Mouse (Mus musculus) lung, embryonic 15.5 days (tissue): ENCODE results near the gene Uqcr11. TPM values are rescaled to one million over a fixed set of nuclear protein-coding genes. Genes with fewer than 3 reads are reported as not detected.

Source experiments
- ATAC-seq: fragments of 200-750 bp; cut with Nextera tagmentation; 2 replicates; pipeline ENCODE4 v1.8.0; 2017; ENCODE audit warnings: moderate number of reproducible peaks, borderline replicate concordance; ENCODE audit not compliant: low FRiP score, low TSS enrichment; ENCODE audit errors: extremely low read depth
- H3K27ac ChIP-seq: fragments of 300-500 bp; sonication (generic); 2 replicates; pipeline ENCODE4 v1.5.1; 2015; ENCODE audit warnings: moderate library complexity, mild to moderate bottlenecking, inconsistent platforms
- H3K27me3 ChIP-seq: fragments of 300-500 bp; sonication (generic); 2 replicates; pipeline ENCODE4 v1.6.1; 2015; ENCODE audit warnings: inconsistent platforms
- H3K36me3 ChIP-seq: fragments of 300-500 bp; sonication (generic); 2 replicates; pipeline ENCODE4 v1.6.1; 2015; ENCODE audit warnings: inconsistent platforms
- H3K4me1 ChIP-seq: fragments of 300-500 bp; sonication (generic); 2 replicates; pipeline ENCODE4 v1.6.1; 2015; ENCODE audit warnings: inconsistent platforms
- H3K4me2 ChIP-seq: fragments of 300-500 bp; sonication (generic); 2 replicates; pipeline ENCODE4 v1.6.1; 2015; ENCODE audit warnings: inconsistent platforms, mild to moderate bottlenecking, moderate library complexity
- H3K4me3 ChIP-seq: fragments of 300-500 bp; sonication (generic); 2 replicates; pipeline ENCODE4 v1.5.1; 2015; ENCODE audit warnings: mild to moderate bottlenecking, inconsistent platforms
- H3K9ac ChIP-seq: fragments of 300-500 bp; sonication (generic); 2 replicates; pipeline ENCODE4 v1.6.1; 2015; ENCODE audit warnings: inconsistent platforms
- H3K9me3 ChIP-seq: fragments of 300-500 bp; sonication (generic); 2 replicates; pipeline ENCODE4 v1.6.1; 2016; ENCODE audit warnings: inconsistent platforms
- WGBS: fragments of 180-500 bp; shearing (Covaris S2); methylation state at CpG from one replicate; pipeline ENCODE4 v1.1.7; 2015; 5-methylcytosine and 5-hydroxymethylcytosine counted together
- microRNA-seq: library from miRNA; unstranded; fragments of <30 nt; microRNA quantifications from one replicate; pipeline ENCODE4, GENCODE M21; 2016
- polyA plus RNA-seq: library from polyadenylated mRNA; unstranded; fragments of >200 nt; fragmentation: Nextera tagmentation; extraction: Ambion mirVana; gene quantifications from 2 replicates; pipeline ENCODE4 v1.2.1, GENCODE M21; 2015

Gene Uqcr11
- polyA plus RNA-seq, 1 experiment from 2014 or later = 628 TPM

DNA sequence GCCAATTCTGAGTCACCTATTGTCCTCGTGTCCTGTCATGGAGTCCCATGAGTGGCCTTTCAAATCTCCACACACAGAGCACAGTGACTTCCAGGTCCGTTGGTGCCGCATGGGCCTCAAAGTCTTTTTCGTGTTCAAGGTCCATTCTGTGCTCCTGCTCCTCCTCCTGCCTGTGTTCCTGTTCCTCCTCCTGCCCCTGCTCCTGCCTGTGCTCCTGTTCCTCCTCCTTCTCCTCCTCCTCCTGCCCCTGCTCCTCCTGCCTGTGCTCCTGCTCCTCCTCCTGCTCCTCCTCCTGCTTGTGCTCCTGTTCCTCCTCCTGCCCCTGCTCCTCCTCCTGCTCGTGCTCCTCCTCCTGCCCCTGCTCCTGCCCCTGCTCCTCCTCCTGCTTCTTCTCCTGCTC lies 38.7 kb downstream of the Uqcr11 start:
- no peak overlapping the region for H3K4me2 ChIP-seq
- peaks cover 6% of the 10 kb centered on the region; the same call in 1 of the 2 replicates for H3K27me3 ChIP-seq
- H3K9ac ChIP-seq = no peak overlapping the region
- no peaks in the 10 kb centered on the region for H3K36me3 ChIP-seq
- H3K9me3 ChIP-seq = no peaks in the 10 kb centered on the region
- peaks cover 9% of the 10 kb centered on the region; the same call in 1 of the 2 replicates for H3K4me1 ChIP-seq
- no peak overlapping the region for H3K27ac ChIP-seq
- WGBS = 48% methylated on average over 5 of the region's 5 CpGs
- no peak overlapping the region for H3K4me3 ChIP-seq
- ATAC-seq = no peak

DNA sequence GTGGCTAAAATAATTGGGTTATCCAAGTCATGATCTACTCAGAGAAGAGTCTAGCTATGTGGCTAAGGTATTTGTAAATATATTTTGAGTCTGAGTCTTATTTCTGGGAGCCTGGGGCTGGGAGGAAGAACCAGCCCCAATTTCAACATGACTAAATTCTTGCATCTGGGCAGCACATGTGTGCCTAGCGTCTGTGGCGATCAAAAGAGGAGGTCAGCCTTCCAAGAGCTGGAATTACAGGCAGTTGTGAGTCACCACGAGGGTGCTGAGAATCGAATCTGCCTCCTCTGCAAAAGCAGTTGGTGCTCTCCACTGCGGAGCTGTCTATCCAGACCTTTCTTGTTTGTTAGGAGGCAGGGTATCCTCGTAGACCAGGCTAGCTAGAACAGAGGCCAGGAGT lies 40.9 kb downstream of the Uqcr11 start:
- H3K4me2 ChIP-seq = no peak overlapping the region
- no peak overlapping the region for H3K27ac ChIP-seq
- H3K27me3 ChIP-seq = peaks cover 6% of the 10 kb centered on the region; the same call in 1 of the 2 replicates
- 57% methylated on average over 6 of the region's 6 CpGs for WGBS
- H3K4me3 ChIP-seq = no peak overlapping the region
- ATAC-seq = no peak
- H3K4me1 ChIP-seq = no peaks in the 10 kb centered on the region
- H3K9me3 ChIP-seq = no peaks in the 10 kb centered on the region
- no peaks in the 10 kb centered on the region for H3K36me3 ChIP-seq
- no peak overlapping the region for H3K9ac ChIP-seq

DNA sequence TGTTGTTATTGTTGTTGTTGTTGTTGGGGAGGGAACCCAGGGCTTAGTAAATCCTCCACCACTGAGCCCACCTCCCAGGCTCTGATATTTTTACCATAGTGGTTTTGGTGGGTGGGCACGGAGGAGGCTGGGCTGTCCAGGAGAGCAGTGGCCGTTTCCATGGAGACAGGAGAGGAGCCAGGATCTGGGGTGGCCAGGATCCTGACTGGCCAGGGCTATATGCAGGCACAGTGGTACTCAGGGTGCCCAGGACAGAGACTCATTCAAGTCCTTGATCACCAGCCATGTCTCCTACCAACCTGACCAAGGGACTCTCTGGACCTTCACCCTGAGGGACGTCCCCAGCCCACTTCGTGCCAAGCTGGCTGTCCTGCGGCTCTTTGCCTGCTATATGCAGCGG lies 42.9 kb downstream of the Uqcr11 start:
- H3K4me2 ChIP-seq = no peak overlapping the region
- H3K27ac ChIP-seq = no peak overlapping the region
- 34% methylated on average over 6 of the region's 6 CpGs for WGBS
- no peaks in the 10 kb centered on the region for H3K9me3 ChIP-seq
- H3K36me3 ChIP-seq = no peaks in the 10 kb centered on the region
- no peak overlapping the region for H3K9ac ChIP-seq
- H3K4me1 ChIP-seq = no peaks in the 10 kb centered on the region
- no peak overlapping the region for H3K4me3 ChIP-seq
- ATAC-seq = no peak
- peaks cover 23% of the 10 kb centered on the region for H3K27me3 ChIP-seq

DNA sequence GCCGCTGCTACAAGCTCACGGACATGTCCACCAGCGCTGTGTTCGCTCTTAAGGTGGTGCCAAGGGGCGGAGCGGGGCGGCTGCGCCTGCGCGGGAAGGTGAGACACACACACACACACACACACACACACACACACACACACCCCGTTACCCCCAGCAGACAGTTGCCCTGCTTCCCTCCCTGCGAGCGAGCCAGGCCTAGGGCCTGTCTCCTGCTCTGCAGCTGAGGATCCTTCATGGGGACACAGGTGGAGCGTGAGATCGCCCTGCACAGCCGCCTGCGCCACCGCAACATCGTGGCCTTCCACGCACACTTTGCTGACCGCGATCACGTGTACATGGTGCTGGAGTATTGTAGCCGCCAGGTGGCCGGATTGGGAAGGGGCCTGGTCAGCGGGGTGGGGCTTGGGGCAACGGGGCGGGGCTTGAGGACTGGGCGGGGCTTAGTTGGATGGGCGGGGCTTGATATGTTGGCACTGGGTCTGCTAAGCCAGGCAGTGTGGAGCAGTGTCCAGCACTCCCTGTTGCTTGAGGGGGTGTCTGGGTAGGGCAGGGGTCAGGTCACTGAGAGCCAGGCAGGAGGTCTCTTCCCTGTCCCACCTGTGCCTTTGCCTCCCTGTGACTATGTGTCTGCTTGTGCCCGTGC lies 48.5 kb downstream of the Uqcr11 start:
- peak overlapping the region; percentile 23 for H3K4me3 ChIP-seq
- H3K9ac ChIP-seq = no peak overlapping the region
- no peak overlapping the region for H3K27ac ChIP-seq
- H3K9me3 ChIP-seq = no peaks in the 10 kb centered on the region
- peaks cover 72% of the 10 kb centered on the region for H3K27me3 ChIP-seq
- H3K4me1 ChIP-seq = peaks cover 21% of the 10 kb centered on the region
- 8% methylated on average over 24 of the region's 31 CpGs for WGBS
- H3K4me2 ChIP-seq = peak overlapping the region; percentile 50
- H3K36me3 ChIP-seq = no peaks in the 10 kb centered on the region
- peak; percentile 19; the same call in 1 of the 2 replicates for ATAC-seq

DNA sequence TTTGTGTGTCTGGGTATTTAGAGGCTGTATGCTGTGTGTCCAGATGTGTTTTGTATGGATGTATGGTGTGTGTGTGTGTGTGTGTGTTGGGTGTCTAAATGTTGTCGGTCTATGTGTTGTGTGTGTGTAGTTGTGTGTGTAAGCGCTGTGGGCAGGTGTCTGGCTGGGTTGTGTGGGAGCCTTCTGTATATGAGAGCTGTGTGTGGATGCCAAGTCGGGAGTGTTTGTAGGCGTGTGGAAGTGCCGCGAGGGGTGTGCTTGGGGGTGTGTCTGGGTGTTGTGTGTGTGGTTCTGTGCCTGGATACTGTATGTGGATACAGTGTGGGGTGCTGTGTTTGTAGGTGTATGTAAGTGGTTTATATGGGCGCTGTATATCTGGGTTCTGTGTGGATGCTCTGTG lies 49.3 kb downstream of the Uqcr11 start:
- H3K4me1 ChIP-seq = peaks cover 21% of the 10 kb centered on the region
- WGBS = 32% methylated on average over 7 of the region's 7 CpGs
- H3K9me3 ChIP-seq = no peaks in the 10 kb centered on the region
- no peak overlapping the region for H3K27ac ChIP-seq
- peaks cover 80% of the 10 kb centered on the region for H3K27me3 ChIP-seq
- no peak overlapping the region for H3K4me3 ChIP-seq
- no peak overlapping the region for H3K9ac ChIP-seq
- H3K4me2 ChIP-seq = peak overlapping the region; percentile 50; the same call in 1 of the 2 replicates
- H3K36me3 ChIP-seq = no peaks in the 10 kb centered on the region
- ATAC-seq = no peak

DNA sequence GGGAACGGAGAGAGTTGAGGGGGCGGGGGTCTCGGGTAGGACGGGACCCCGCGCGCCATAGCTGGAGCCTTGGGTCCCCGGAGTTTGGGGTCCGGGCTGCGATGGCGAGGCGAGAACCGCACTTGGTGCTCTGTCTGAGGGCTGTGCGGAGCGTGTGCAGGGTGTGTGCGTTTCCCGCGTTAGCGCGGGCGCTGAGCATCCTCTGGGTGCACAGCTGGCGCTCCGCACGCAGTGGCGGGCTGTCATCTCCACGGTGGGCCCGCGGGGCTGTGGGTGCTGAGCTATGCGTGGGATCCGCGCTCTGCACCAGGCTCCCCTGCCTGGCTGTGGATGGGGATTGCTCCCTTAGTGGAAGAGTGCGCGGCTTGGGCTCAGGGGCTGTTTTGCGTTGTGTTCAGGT lies 49.9 kb downstream of the Uqcr11 start:
- Histone ChIP-seq H3K4me1 (peaks cover 21% of the 10 kb centered on the region), H3K4me3 (peak overlapping the region; percentile 28), H3K27me3 (peaks cover 86% of the 10 kb centered on the region), H3K27ac (no peak overlapping the region), H3K9me3 (no peaks in the 10 kb centered on the region), H3K9ac (no peak overlapping the region), H3K4me2 (peak overlapping the region; percentile 58), H3K36me3 (no peaks in the 10 kb centered on the region)
- 3% methylated on average over 34 of the region's 34 CpGs for WGBS
- no peak for ATAC-seq

DNA sequence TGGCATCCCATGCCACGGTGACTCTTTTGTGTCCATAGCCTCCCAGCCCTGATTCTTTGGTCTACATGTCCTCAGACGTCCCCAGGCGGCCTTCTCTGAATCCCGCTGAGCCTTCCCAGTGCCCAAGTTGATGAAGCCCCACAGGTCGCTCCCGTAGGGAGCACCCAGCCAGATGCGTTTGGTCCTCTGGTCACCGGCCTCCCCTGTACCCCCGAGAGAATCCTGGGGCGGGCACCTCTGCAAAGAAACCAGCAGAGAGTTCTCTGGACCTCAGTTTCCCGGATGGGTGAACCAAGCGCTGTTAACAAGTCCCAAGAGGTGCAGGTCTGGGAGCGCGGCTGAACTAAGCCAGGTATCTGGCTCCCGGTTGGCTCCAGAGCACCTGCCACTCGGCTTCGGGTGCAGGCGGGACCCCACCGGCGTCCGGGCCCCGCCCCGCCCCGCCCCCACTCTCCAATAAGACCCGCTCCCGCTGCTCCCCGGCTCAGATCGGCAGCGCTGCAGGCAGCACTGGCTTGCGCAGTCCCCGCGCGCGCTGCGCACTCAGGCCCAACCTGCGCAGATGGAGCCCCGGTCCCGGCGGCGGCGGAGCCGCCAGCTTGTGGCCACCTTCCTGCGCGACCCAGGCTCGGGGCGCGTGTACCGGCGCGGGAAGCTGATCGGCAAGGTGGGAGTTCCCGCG lies 50.5 kb downstream of the Uqcr11 start, which contains the start of gene Plk5:
Plk5 (plus strand) TSS at position 459 of the 682 bp plus-strand sequence.
- H3K4me2 ChIP-seq = peak within 1 kb of the TSS; percentile 58
- WGBS = under 1% methylated on average over 53 of the region's 53 CpGs
- H3K9ac ChIP-seq = no peak within 1 kb of the TSS
- ATAC-seq = no peak
- no peaks in the 10 kb centered on the region for H3K9me3 ChIP-seq
- H3K27ac ChIP-seq = no peak within 1 kb of the TSS
- H3K36me3 ChIP-seq = no peaks in the 10 kb centered on the region
- H3K4me1 ChIP-seq = peaks cover 21% of the 10 kb centered on the region
- H3K27me3 ChIP-seq = peaks cover 92% of the 10 kb centered on the region
- peak within 1 kb of the TSS; percentile 28 for H3K4me3 ChIP-seq

DNA sequence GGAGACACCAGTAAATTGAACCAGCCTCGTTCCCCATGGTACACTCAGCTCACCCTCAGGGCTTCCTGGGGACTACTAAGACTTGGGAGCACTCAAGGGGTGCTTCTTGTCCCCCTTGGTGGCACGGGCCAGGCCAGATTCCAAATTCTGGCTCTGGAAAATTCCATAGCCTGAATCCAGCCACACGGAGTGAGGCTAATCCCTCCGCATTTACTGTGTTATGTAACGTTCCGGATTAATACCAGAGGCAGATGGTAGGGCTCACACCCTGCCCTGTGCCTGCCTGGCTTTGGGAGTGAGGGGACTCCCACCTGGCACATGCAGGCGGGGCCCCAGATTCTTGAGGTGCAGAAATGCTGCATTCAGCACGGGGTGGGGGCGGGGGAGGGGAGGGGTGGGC lies 51.2 kb downstream of the Uqcr11 start:
- 11% methylated on average over 9 of the region's 9 CpGs for WGBS
- Histone ChIP-seq H3K27me3 (peaks cover 96% of the 10 kb centered on the region), H3K27ac (no peak overlapping the region)

More for the DNA sequence above, 51.2 kb downstream of the Uqcr11 start:
- Histone ChIP-seq H3K4me2 (no peak overlapping the region), H3K36me3 (no peaks in the 10 kb centered on the region), H3K4me1 (peaks cover 21% of the 10 kb centered on the region), H3K9me3 (no peaks in the 10 kb centered on the region), H3K4me3 (no peak overlapping the region), H3K9ac (no peak overlapping the region)
- no peak for ATAC-seq

Small RNA genes lying within 50 kb of the gene (microRNA-seq; reads per million reads assigned to microRNA genes)
- not detected for gene Gm22721

Other genes starting within 250 kb of the Uqcr11 start
- 94.6 and 95.1 TPM in 2 replicates for gene Cirbp, start 240.8 kb downstream of the Uqcr11 start, polyA plus RNA-seq
- gene 1600002K03Rik, start 233.9 kb downstream of the Uqcr11 start, polyA plus RNA-seq = 11.6 and 14.7 TPM in 2 replicates
- gene Efna2, start 227.3 kb downstream of the Uqcr11 start, polyA plus RNA-seq = 16.0 and 17.3 TPM in 2 replicates
- gene Mum1, start 180.4 kb downstream of the Uqcr11 start, polyA plus RNA-seq = 64.5 and 66.2 TPM in 2 replicates
- gene Ndufs7, start 157.7 kb downstream of the Uqcr11 start, polyA plus RNA-seq = 321 and 329 TPM in 2 replicates
- gene Gamt, start 145.8 kb downstream of the Uqcr11 start, polyA plus RNA-seq = 29.3 and 30.2 TPM in 2 replicates
- gene Dazap1, start 145.3 kb downstream of the Uqcr11 start, polyA plus RNA-seq = 58.9 and 67.0 TPM in 2 replicates
- 907 and 974 TPM in 2 replicates for gene Rps15, start 114.4 kb downstream of the Uqcr11 start, polyA plus RNA-seq
- 0.59 and 1.3 TPM in 2 replicates for gene Apc2, start 110.9 kb downstream of the Uqcr11 start, polyA plus RNA-seq
- gene 2310011J03Rik, start 86.3 kb downstream of the Uqcr11 start, polyA plus RNA-seq = 47.7 and 51.9 TPM in 2 replicates
- 3.4 and 4.0 TPM in 2 replicates for gene Pcsk4, start 77.3 kb downstream of the Uqcr11 start, polyA plus RNA-seq
- gene Reep6, start 76.9 kb downstream of the Uqcr11 start, polyA plus RNA-seq = 13.8 and 14.2 TPM in 2 replicates
- gene Adamtsl5, start 58.4 kb downstream of the Uqcr11 start, polyA plus RNA-seq = 2.5 and 3.4 TPM in 2 replicates
- 0.74 and 1.0 TPM in 2 replicates for gene Plk5, start 50.4 kb downstream of the Uqcr11 start, polyA plus RNA-seq
- gene Mex3d, start 19.2 kb downstream of the Uqcr11 start, polyA plus RNA-seq = 7.9 and 9.6 TPM in 2 replicates
- 276 and 277 TPM in 2 replicates for gene Mbd3, start 7.3 kb downstream of the Uqcr11 start, polyA plus RNA-seq
- gene Tcf3, start 26.8 kb upstream of the Uqcr11 start, polyA plus RNA-seq = 122 and 126 TPM in 2 replicates
- not detected in 2 replicates for gene Onecut3, start 88.0 kb upstream of the Uqcr11 start, polyA plus RNA-seq
- gene Atp8b3, start 132.3 kb upstream of the Uqcr11 start, polyA plus RNA-seq = 0.05 and 0.16 TPM in 2 replicates
- 25.0 and 25.8 TPM in 2 replicates for gene Rexo1, start 154.7 kb upstream of the Uqcr11 start, polyA plus RNA-seq
- 10.1 and 10.2 TPM in 2 replicates for gene Klf16, start 170.5 kb upstream of the Uqcr11 start, polyA plus RNA-seq
- gene Abhd17a, start 183.5 kb upstream of the Uqcr11 start, polyA plus RNA-seq = 122 and 133 TPM in 2 replicates
- 79.0 and 84.8 TPM in 2 replicates for gene Scamp4, start 196.0 kb upstream of the Uqcr11 start, polyA plus RNA-seq
- 9.1 TPM in 2 replicates for gene Adat3, start 196.1 kb upstream of the Uqcr11 start, polyA plus RNA-seq
- 3.2 and 5.1 TPM in 2 replicates for gene Gm49322, start 199.2 kb upstream of the Uqcr11 start, polyA plus RNA-seq
- 142 and 152 TPM in 2 replicates for gene Csnk1g2, start 216.0 kb upstream of the Uqcr11 start, polyA plus RNA-seq